Mouse (Mus musculus) cerebellum, postnatal 36 days (tissue): ENCODE results near the gene Ctss.

Source experiments
- DNase-seq, 2 experiments: peaks; one replicate each; pipeline ENCODE4 v3.0.0; 2021 to 2022; ENCODE audit warnings: mixed read lengths in 2 of 2

Ctss gene

GRCm38 (mm10) chr3:95526622-95527211, at the start of gene Ctss:
TSS of gene Ctss (plus strand) at chr3:95526786.
- DNase-seq: no peak

- no peak for DNase-seq
These were observed 47.6 kb upstream of the Ctss start for GRCm38 (mm10) chr3:95478966-95479365.

DNA sequence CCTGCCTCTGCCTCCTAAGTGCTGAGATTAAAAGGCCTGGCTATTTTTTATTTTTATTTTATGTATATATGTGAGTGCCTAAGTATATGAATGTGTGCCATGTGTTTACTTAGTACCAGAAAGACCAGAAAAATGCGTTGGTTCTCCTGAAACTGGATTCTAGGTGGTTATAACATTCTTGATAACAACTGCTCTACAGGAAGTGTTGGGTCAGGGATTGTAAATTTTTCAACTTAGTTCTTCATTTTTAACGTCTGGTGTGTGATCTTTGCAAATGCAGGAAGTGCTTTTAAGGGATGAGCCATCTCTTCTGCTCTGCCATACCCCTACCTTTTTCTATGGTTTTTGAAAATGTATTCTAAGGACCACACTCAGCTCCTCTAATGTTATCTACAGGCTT, 40.2 kb upstream of the Ctss start:
- no peak for DNase-seq

- DNase-seq: no peak
These were observed 37.9 kb upstream of the Ctss start for GRCm38 (mm10) chr3:95488679-95489078.

GRCm38 (mm10) chr3:95490238-95490637, 36.3 kb upstream of the Ctss start:
- no peak for DNase-seq

- peak; percentile 65 to 70 for DNase-seq
These were observed 32.2 kb upstream of the Ctss start for GRCm38 (mm10) chr3:95494342-95494741.

GRCm38 (mm10) chr3:95498229-95498628, 28.4 kb upstream of the Ctss start:
- DNase-seq: no peak

- DNase-seq: no peak
These were observed 27.6 kb upstream of the Ctss start, which contains the start of gene Ctsk for GRCm38 (mm10) chr3:95499024-95499423. TSS of gene Ctsk (plus strand) at chr3:95499256.

- DNase-seq: no peak
These were observed 27.0 kb upstream of the Ctss start for GRCm38 (mm10) chr3:95499496-95500140.

DNA sequence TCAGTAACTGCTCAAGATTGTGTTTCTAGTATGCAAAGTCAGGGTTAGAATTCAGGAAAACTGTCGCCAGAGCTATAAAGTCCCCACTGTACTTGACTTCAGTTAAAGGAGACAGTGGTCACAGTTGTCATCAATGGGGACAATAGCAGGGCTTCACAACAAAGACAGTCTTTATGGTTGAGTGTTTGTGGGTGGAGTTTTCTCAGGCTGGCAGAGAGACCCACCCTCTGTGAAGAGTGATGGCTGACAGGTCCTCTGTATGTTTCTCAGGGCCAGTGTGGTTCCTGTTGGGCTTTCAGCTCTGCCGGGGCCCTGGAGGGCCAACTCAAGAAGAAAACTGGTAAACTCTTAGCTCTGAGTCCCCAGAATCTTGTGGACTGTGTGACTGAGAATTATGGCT, 24.3 kb upstream of the Ctss start:
- DNase-seq: no peak

- DNase-seq: peak; percentile 70
These were observed 17.2 kb upstream of the Ctss start for GRCm38 (mm10) chr3:95509348-95509747.

DNA sequence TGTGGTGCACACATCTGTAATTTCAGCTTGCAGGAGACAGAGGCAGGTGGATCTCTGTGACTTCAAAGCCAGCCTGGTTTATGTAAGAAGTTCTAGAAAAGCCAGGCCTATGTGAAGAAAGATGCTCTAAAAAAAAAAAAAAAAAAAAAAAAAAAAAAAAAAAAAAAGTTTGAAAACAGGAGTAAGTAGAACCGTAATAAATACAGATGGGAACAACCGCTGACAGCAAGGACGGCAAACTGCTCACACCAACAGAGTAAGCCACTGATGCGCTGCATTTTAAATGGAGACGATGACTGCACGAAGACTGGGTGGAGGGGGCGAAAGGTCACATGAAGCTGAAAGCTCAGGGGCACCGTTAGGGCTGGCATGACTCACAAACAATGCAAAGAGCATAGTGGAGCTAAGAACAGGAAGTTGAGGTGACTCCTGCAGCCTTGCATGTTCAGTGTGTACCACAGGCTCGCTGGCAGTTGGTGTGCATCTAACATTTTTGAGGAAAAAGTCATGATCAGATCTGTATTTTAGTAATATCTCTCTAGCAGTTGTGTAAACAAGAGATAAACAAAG, 14.9 kb upstream of the Ctss start:
- no peak for DNase-seq

- no peak for DNase-seq
These were observed 10.0 kb upstream of the Ctss start for GRCm38 (mm10) chr3:95516614-95517041.

- peak; percentile 72 to 77 for DNase-seq
These were observed 9.1 kb upstream of the Ctss start for GRCm38 (mm10) chr3:95517493-95517898.

GRCm38 (mm10) chr3:95518891-95519290, 7.7 kb upstream of the Ctss start:
- DNase-seq: no peak

- DNase-seq: no peak
These were observed 7.3 kb upstream of the Ctss start for GRCm38 (mm10) chr3:95519315-95519714.

- DNase-seq: no peak
These were observed 6.5 kb upstream of the Ctss start for GRCm38 (mm10) chr3:95520100-95520499.

- DNase-seq: no peak
These were observed 5.4 kb upstream of the Ctss start for GRCm38 (mm10) chr3:95521168-95521567.

DNA sequence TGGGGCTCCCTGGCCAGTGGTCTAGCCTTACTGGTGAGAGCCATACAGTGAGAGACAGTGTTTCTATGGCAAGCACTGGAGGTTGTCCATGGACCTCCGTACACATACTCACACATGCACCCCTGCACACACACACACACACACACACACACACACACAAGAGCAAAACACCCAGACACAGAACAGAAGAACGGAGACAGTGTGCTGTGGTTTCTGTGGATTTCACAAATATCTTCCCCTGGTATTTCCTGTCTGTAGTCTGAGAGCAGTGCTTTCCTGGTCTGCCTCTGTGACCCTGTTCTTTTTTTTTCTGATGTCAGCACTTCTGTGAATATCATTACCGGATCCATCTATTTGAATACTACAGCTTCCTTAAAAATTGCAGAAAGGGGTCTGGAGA, 2.9 kb upstream of the Ctss start:
- DNase-seq: no peak

GRCm38 (mm10) chr3:95524673-95525072, 1.9 kb upstream of the Ctss start:
- DNase-seq: no peak

DNA sequence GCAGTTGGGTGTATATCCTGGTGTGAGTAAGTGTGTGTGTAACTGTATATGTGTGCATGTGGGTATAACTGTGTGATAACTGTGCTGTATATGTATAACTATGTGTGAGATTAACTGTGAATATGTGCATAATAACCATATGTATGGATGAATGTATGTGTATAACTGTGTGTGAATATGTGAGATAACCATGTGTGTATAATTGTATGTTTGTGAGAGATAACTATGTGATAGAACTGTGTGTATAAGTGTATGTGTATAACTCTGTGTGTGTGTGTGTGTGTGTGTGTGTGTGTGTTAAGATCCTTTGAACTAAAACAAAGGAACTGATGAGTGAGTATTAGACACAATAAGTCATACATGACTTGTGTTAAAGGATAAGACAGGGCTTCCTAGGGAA, 475 bp upstream of the Ctss start:
- no peak for DNase-seq

GRCm38 (mm10) chr3:95529814-95530213, 3.2 kb downstream of the Ctss start:
- DNase-seq: no peak

DNA sequence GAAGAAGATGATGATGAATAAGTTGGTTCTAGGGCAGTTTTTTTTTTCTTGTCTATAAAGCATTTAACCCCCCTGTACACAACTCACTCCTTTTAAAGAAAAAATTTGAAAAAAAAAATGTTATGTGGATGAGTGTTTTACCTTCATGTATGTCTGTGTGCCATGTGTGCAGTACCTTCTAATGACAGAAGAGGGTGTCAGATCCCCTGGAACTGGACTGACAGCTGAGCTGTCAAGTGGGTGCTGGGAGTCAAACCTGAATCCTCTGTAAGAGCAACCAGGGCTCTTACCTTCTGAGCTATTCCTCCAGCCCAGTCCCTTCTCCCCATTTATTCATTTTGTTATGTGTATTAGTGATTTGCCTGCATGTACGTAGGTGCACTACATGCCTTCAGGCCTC, 4.4 kb downstream of the Ctss start:
- DNase-seq: no peak

DNA sequence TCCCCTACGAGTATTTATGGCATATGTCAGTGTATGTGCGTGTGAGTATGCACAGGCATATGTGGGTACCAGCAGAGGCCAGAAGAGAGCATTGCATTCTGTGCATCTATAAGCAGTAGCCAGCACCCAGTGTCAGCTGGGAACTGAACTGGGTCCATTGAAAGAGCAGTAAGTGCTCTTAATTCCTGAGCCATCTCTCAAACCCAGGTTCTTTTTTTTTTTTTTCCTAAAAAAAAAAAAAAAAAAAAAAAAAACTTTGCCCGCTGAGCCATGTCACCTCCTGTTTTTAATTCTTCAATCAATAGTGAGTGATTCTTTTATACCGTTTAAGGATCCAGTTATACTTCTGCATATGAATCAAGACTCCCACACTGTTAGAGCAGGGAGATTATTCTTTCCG, 6.8 kb downstream of the Ctss start:
- DNase-seq: no peak

DNA sequence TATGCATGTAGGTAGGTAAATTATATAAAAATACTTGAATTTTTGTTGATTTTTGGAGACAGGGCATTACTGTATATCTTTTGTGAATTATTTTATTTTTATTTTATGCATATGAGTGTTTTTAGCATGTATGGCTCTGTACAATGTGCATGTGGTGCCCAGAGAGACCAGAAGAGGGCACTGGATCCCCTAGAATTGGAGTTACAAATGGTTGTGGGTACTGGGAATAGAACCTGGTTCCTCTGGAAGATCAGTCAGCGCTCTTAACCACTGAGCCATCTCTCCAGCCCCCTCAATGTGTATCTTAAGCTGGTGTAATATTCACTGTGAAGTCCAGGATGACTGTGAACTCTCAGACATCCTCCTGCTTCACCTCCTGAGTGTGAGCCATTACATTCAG, 8.3 kb downstream of the Ctss start:
- no peak for DNase-seq
